Mouse (Mus musculus) limb, embryonic 14.5 days (tissue): ENCODE measurements around the gene Enpp5. TPM values are rescaled to one million over a fixed set of nuclear protein-coding genes. Genes with fewer than 3 reads are reported as not detected.

Source experiments
- ATAC-seq: fragments of 200-750 bp; cut with Nextera tagmentation; 2 replicates; pipeline ENCODE4 v1.8.0; 2017; ENCODE audit warnings: low read depth, moderate number of reproducible peaks, moderate TSS enrichment; ENCODE audit not compliant: low FRiP score
- DNase-seq: peaks from one replicate; pipeline ENCODE4 v3.0.0-alpha.2; 2015; ENCODE audit warnings: low spot score
- H3K27ac ChIP-seq: fragments of 300-500 bp; sonication (generic); replicated peaks from 2 replicates; pipeline ENCODE4 v1.5.1; 2014; ENCODE audit warnings: low read depth, mild to moderate bottlenecking, low read length, moderate library complexity, mixed read lengths
- H3K27me3 ChIP-seq: fragments of 300-500 bp; sonication (generic); 2 replicates; pipeline ENCODE4 v1.6.1; 2014; ENCODE audit warnings: low read length, mixed read lengths; ENCODE audit not compliant: control insufficient read depth, insufficient read depth
- H3K36me3 ChIP-seq: fragments of 300-500 bp; sonication (generic); 2 replicates; pipeline ENCODE4 v1.6.1; 2014; ENCODE audit warnings: mild to moderate bottlenecking, low read length, moderate library complexity, mixed read lengths; ENCODE audit not compliant: control insufficient read depth, insufficient read depth
- H3K4me1 ChIP-seq: fragments of 300-500 bp; sonication (generic); 2 replicates; pipeline ENCODE4 v1.6.1; 2014; ENCODE audit warnings: antibody characterized with exemption, low read length, mixed read lengths; ENCODE audit not compliant: control insufficient read depth, insufficient read depth
- H3K4me2 ChIP-seq: fragments of 300-500 bp; sonication (generic); replicated peaks from 2 replicates; pipeline ENCODE4 v1.6.1; 2014; ENCODE audit warnings: low read depth, mild to moderate bottlenecking, low read length, moderate library complexity; ENCODE audit not compliant: severe bottlenecking
- H3K4me3 ChIP-seq: fragments of 300-500 bp; sonication (generic); replicated peaks from 2 replicates; pipeline ENCODE4 v1.5.1; 2014; ENCODE audit warnings: low read length
- H3K9ac ChIP-seq: fragments of 300-500 bp; sonication (generic); 2 replicates; pipeline ENCODE4 v1.6.1; 2014; ENCODE audit warnings: mild to moderate bottlenecking, low read depth, low read length, moderate library complexity; ENCODE audit not compliant: severe bottlenecking
- H3K9me3 ChIP-seq: fragments of 300-500 bp; sonication (generic); 2 replicates; pipeline ENCODE4 v1.6.1; 2016; ENCODE audit warnings: low read length; ENCODE audit not compliant: control insufficient read depth
- POLR2A ChIP-seq: fragments of 200-500 bp; IDR thresholded peaks from 2 replicates; pipeline ENCODE4 v1.8.0; 2012; ENCODE audit warnings: inconsistent platforms, mild to moderate bottlenecking, moderate library complexity, borderline replicate concordance; ENCODE audit not compliant: insufficient read depth, insufficient read length; ENCODE audit errors: extremely low read depth
- WGBS: fragments of 180-500 bp; shearing (Covaris S2); extraction: QIAGEN DNeasy Blood & Tissue Kit; methylation state at CpG from one replicate; pipeline ENCODE4 v1.1.7; 2014; 5-methylcytosine and 5-hydroxymethylcytosine counted together
- polyA plus RNA-seq, 2 experiments: library from polyadenylated mRNA; depleted of rRNA in 1 of 2; stranded (reverse) in 1 of 2; unstranded in 1 of 2; fragments of >200 nt; fragmentation: Nextera tagmentation in 1 of 2; extraction: Ambion mirVana in 1 of 2; gene quantifications; 2 replicates each; pipeline versions ENCODE4 v1.2.1 to v1.2.3; 2012 to 2014

The Enpp5 gene
- polyA plus RNA-seq, 2 experiments, result 11.5 to 15.9 TPM

DNA sequence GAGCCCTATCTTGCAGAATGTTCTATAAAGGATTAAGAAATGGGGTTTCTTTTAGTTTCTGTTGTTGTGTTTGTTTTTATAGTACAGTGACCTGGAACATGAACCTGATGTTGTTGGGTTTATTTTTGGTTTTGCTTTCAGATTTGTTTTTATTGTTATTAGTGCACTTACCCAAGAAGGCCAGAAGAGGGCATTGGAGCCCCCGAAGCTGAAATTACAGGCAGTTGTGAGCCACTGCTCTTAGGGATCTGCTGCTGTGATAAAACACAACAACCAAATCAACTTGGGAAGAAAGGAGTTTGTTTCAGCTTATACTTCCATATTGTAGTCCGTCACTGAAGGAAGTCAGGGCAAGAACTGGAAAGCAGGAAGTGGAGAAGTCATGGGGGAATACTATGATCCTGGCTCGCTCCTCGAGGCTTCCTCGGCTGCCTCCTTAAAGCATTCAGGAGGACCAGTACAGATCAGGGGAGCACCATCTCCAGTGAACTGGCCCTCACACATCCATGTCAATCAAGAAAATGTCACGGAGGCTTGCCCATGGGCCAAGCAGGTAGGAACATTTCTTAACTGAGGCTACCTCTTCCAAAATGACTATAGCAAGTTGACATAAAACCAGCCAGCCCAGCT lies 2.4 kb upstream of the Enpp5 start:
- TF ChIP-seq POLR2A, result no peak
- no peak for ATAC-seq
- Histone ChIP-seq H3K4me2 (no peak overlapping the region), H3K9me3 (no peaks in the 10 kb centered on the region), H3K27ac (no peak overlapping the region), H3K9ac (no peak overlapping the region), H3K4me1 (no peaks in the 10 kb centered on the region), H3K27me3 (no peaks in the 10 kb centered on the region), H3K36me3 (0 out of 2 replicates have a peak, but pooled peaks cover 4% of the 10 kb centered on the region), H3K4me3 (no peak overlapping the region)
- peak; percentile 32 for DNase-seq
- WGBS, result 56% methylated on average over 6 of the region's 6 CpGs

DNA sequence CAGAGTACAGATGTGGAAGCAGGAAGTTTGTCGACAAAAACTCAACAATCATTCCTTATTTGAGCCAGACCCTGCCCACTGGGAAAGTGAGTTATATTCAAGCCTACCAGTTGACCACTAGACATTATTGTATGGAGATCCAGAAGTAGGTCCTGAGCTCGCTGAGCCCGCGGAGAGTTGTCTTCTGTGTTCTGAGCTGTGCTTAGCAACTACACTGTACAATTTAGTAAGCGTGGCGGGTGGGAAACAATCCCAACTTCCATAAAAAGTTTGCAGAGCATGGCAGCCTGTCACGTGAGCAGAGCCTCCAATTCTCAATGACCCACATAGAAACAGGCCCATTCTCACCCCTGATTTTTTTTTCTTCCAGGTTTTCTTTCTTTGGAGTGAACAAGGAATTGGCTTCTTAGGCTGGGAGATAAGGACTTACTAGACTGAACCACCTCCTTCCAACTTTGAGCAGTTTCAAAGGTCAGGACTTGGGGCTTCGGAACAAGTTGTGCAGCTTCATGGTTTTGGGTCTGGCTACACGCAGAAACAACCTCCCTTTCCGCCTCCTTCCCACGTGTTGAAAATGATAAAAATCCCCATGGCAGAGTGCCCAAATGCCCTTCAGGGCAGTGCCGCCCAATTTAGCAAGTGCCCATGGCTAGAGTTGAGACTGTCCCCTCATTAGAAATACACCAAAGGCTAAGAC lies 1.3 kb upstream of the Enpp5 start:
- H3K4me3 ChIP-seq, result no peak overlapping the region
- 79% methylated on average over 12 of the region's 12 CpGs for WGBS
- no peak overlapping the region for H3K27ac ChIP-seq
- no peak for TF ChIP-seq POLR2A
- H3K4me2 ChIP-seq, result no peak overlapping the region
- H3K27me3 ChIP-seq, result no peaks in the 10 kb centered on the region
- no peaks in the 10 kb centered on the region for H3K4me1 ChIP-seq
- H3K36me3 ChIP-seq, result 0 out of 2 replicates have a peak, but pooled peaks cover 6% of the 10 kb centered on the region
- ATAC-seq (no peak), DNase-seq (no peak)
- H3K9ac ChIP-seq, result no peak overlapping the region
- no peaks in the 10 kb centered on the region for H3K9me3 ChIP-seq

DNA sequence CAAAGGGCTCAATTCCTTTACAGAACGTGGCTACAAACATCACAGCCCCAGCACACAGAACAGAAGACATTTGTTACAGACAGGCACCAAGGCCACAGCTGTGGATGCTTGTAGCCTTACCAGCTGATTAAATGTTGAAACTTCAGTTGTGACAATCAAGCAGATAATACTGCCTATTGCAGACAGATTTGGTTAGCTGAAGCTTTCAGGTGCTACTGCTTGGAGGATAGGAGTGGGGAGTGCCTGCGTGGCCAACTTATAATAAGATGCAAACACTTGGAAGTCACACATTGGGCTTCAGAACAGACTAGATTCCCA lies 811 bp upstream of the Enpp5 start:
- Histone ChIP-seq H3K4me2 (no peak overlapping the region), H3K9me3 (no peaks in the 10 kb centered on the region), H3K4me3 (no peak overlapping the region), H3K27ac (no peak overlapping the region), H3K4me1 (no peaks in the 10 kb centered on the region), H3K27me3 (no peaks in the 10 kb centered on the region), H3K9ac (no peak overlapping the region), H3K36me3 (peaks cover 6% of the 10 kb centered on the region; the same call in 1 of the 2 replicates)
- no peak for TF ChIP-seq POLR2A
- DNase-seq, result no peak
- 70% methylated on average over 2 of the region's 2 CpGs for WGBS
- ATAC-seq, result no peak

DNA sequence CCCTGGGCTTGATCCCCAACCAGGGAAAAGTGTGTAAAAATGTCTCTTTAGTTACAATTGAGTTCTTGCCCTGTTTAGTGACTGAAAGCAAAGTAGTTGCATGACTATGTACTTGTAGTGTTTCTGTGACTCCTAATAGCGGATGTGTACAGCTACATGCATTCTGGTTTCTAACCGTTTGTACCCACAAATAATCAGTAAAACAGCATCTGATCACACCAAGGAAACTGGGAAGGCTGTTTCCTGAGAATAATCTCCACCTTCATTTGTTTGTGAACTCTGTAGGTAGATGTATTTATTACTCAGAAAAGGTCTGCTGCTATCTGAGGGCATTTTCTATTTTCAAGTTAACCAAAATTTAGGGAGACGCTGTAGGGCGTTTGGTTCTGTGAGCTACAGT lies 4.5 kb downstream of the Enpp5 start:
- no peak for ATAC-seq
- no peaks in the 10 kb centered on the region for H3K4me1 ChIP-seq
- WGBS, result 87% methylated on average over 4 of the region's 4 CpGs
- H3K4me3 ChIP-seq, result no peak overlapping the region
- H3K9me3 ChIP-seq, result no peaks in the 10 kb centered on the region
- peaks cover 11% of the 10 kb centered on the region; the same call in 1 of the 2 replicates for H3K36me3 ChIP-seq
- no peak for DNase-seq
- no peak overlapping the region for H3K27ac ChIP-seq
- H3K4me2 ChIP-seq, result no peak overlapping the region
- no peaks in the 10 kb centered on the region for H3K27me3 ChIP-seq
- no peak for TF ChIP-seq POLR2A
- H3K9ac ChIP-seq, result no peak overlapping the region

DNA sequence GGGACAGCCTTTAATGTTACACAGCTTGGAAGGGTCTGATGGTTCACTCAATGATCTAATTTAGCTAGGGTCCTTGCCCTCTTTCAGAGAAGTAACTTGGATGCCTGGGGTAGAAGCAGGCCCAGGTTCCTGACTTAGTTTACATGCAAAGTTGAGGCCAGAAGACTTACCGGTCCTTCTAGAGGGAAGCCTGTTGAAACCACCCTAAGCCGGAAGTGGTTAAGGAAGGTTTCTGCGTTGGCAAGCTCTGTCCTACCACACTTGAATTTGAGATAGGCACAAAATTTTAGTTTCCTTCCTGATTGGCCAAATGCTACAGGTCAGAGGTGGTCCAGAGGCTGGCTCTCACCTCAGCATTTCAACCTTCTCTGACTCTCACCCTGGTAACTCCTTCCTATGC lies 9.6 kb downstream of the Enpp5 start:
- H3K36me3 ChIP-seq, result 0 out of 2 replicates have a peak, but pooled peaks cover 5% of the 10 kb centered on the region
- 93% methylated on average over 3 of the region's 3 CpGs for WGBS
- DNase-seq (no peak), ATAC-seq (no peak)
- H3K27me3 ChIP-seq, result no peaks in the 10 kb centered on the region
- H3K4me2 ChIP-seq, result no peak overlapping the region
- TF ChIP-seq POLR2A, result no peak
- no peak overlapping the region for H3K27ac ChIP-seq
- no peaks in the 10 kb centered on the region for H3K4me1 ChIP-seq
- H3K9me3 ChIP-seq, result no peaks in the 10 kb centered on the region
- no peak overlapping the region for H3K9ac ChIP-seq
- no peak overlapping the region for H3K4me3 ChIP-seq

DNA sequence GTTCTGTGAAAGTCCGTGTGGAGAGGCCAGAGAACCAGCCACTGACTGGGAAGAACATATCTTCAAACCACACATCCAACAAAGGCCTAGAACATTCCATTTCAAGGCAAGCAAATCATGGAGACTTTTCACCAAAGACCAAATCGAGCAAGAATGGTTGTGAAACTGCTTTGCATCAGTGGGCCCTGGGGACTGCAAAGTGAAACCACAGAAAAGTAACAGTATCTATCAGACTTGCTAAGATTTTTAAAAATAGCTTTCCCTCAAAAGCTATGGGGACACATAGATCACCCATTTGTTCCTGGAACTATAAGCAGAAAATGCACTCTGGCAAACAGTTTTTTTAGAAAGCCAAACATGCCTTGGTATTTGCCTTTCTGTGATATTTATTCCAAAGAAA lies 12.3 kb downstream of the Enpp5 start:
- H3K4me1 ChIP-seq, result no peaks in the 10 kb centered on the region
- no peaks in the 10 kb centered on the region for H3K36me3 ChIP-seq
- H3K27me3 ChIP-seq, result no peaks in the 10 kb centered on the region
- H3K4me3 ChIP-seq, result no peak overlapping the region
- 76% methylated on average over 2 of the region's 2 CpGs for WGBS
- no peak for TF ChIP-seq POLR2A
- H3K9ac ChIP-seq, result no peak overlapping the region
- no peak for DNase-seq
- ATAC-seq, result no peak
- H3K4me2 ChIP-seq, result no peak overlapping the region
- H3K9me3 ChIP-seq, result no peaks in the 10 kb centered on the region
- no peak overlapping the region for H3K27ac ChIP-seq
